In genomic region chr13:76633707-76634106, GRCm38 (mm10) we compare ENCODE assay signal across 21 mouse cellular contexts.
DNase-seq lines count a peak whose midpoint lies in the region; ATAC-seq and TF ChIP-seq lines count a peak whose summit lies in the region.
"Had no signal": no experiment of that assay in that cellular context is flagged by ENCODE, and none has a peak within 500 bp of the region (broad histone marks: within the 10 kb centered on the region; RNA-seq: fewer than 3 reads in every experiment).

No protein-coding gene starts in this region.

- WGBS in embryonic facial prominence, embryonic 10.5 days: 98% methylated on average over 1 of the region's 1 CpGs

- intact Hi-C loops in left cerebral cortex, postnatal 36 days (cut with DNase I): no loop called here

- H3K9me3 ChIP-seq in embryonic facial prominence, embryonic 10.5 days: no peaks in the 10 kb centered on the region
- H3K9me3 ChIP-seq: forebrain, embryonic 12.5 days; heart, embryonic 10.5 days; hindbrain, embryonic 12.5 days had no signal

- no peaks in the 10 kb centered on the region for H3K27me3 ChIP-seq in embryonic facial prominence, embryonic 10.5 days (replicated peaks; ENCODE audit: low read depth, poor library complexity, severe bottlenecking)
- H3K27me3 ChIP-seq: forebrain, embryonic 12.5 days; hindbrain, embryonic 12.5 days had no signal

- peak; percentile 99 for ATAC-seq in megakaryocyte progenitor cell, adult 5-6 weeks (replicated peaks; ENCODE audit: poor library complexity)
- ATAC-seq: activated CD4-positive, CD25-positive, alpha-beta regulatory T cell, adult 4 months; inflammation-experienced regulatory T-cells, adult 6 months had no signal

- DNase-seq in layer of hippocampus, adult 9-11 months: peak; percentile 30
- no peak for DNase-seq in layer of hippocampus, postnatal 14 days (ENCODE audit: low spot score in 2 of 2)
- DNase-seq in 416B (ENCODE audit: low read depth): peak; percentile 86
- DNase-seq in left cerebral cortex, postnatal 36 days (ENCODE audit: low spot score in 2 of 2): no peak
- DNase-seq in embryonic facial prominence, embryonic 10.5 days (ENCODE audit: low spot score): no peak
- DNase-seq: adrenal gland, postnatal 25 days; cerebellum, adult 18-20 months; gastrocnemius, postnatal 25 days; heart, postnatal 10 days; kidney, adult 8-10 months; kidney, postnatal 25 days; lung, adult 2 months; spleen, adult 18-20 months; thymus, postnatal 4 days had no signal

- no peaks in the 10 kb centered on the region for H3K36me3 ChIP-seq in embryonic facial prominence, embryonic 10.5 days (replicated peaks)
- H3K36me3 ChIP-seq: forebrain, embryonic 12.5 days; heart, embryonic 10.5 days; hindbrain, embryonic 12.5 days had no signal

- peaks cover 8% of the 10 kb centered on the region for H3K4me1 ChIP-seq in bone marrow macrophage, adult 2 months (ENCODE audit: control insufficient read depth, insufficient read depth, low read length)
- no peaks in the 10 kb centered on the region for H3K4me1 ChIP-seq in embryonic facial prominence, embryonic 10.5 days
- H3K4me1 ChIP-seq: forebrain, embryonic 12.5 days; heart, embryonic 10.5 days; hindbrain, embryonic 12.5 days had no signal

- TF ChIP-seq POLR2A in bone marrow macrophage, adult 2 months (IDR thresholded peaks at IDR 0.05; ENCODE audit: borderline replicate concordance, low read depth, low read length): no peak

- no peak for TF ChIP-seq CTCF in bone marrow macrophage, adult 2 months (IDR thresholded peaks at IDR 0.05; ENCODE audit: low read depth, low read length)

- H3K4me3 ChIP-seq in bone marrow macrophage, adult 2 months (ENCODE audit: insufficient read depth, low read length): no peak overlapping the region
- H3K4me3 ChIP-seq in embryonic facial prominence, embryonic 10.5 days: no peak overlapping the region
- H3K4me3 ChIP-seq: forebrain, embryonic 12.5 days; heart, embryonic 10.5 days; hindbrain, embryonic 12.5 days had no signal

- H3K27ac ChIP-seq in bone marrow macrophage, adult 2 months (ENCODE audit: insufficient read depth, low read depth, low read length): peak overlapping the region; percentile 64
- no peak overlapping the region for H3K27ac ChIP-seq in embryonic facial prominence, embryonic 10.5 days (replicated peaks)
- H3K27ac ChIP-seq: forebrain, embryonic 12.5 days; heart, embryonic 10.5 days; hindbrain, embryonic 12.5 days had no signal

Comparison
In these comparisons a context has a peak if more than half of its experiments do, and no peak if none do; other contexts are left out.
1. DNase-seq: peak in layer of hippocampus, adult 9-11 months (single experiment) and 416B (single experiment); none in layer of hippocampus, postnatal 14 days (0 of 2), left cerebral cortex, postnatal 36 days (0 of 2) and embryonic facial prominence, embryonic 10.5 days (single experiment).